Mouse (Mus musculus): ENCODE results near the gene Olfr1168. TPM values are rescaled to one million over a fixed set of nuclear protein-coding genes. Genes with fewer than 3 reads are reported as not detected.
"Not testable (repeated sequence)": the region's sequence is repeated elsewhere in the genome, so short reads cannot be mapped to it uniquely, and the experiment has no call there.

Gene Olfr1168
- not detected for total RNA-seq (2021)
- long read RNA-seq, experiment 1, result 0 reads
- long read RNA-seq, experiment 2, result 0 reads

GRCm38 (mm10) chr2:88181580-88181979, at the start of gene Olfr1168:
Gene Olfr1168 (plus strand): TSS chr2:88181880.
- DNase-seq (ENCODE audit: extremely low spot score in 1 of 2, low spot score in 2 of 2), result no peak
- intact Hi-C loops (cut with DNase I), result no loop called here
- no peak within 1 kb of the TSS for H3K4me3 ChIP-seq
- no peak for TF ChIP-seq CTCF (IDR thresholded peaks at IDR 0.05)
- no peak within 1 kb of the TSS for H3K27ac ChIP-seq

GRCm38 (mm10) chr2:88155093-88155492, 26.6 kb upstream of the Olfr1168 start, which contains the start of gene Olfr1167:
Gene Olfr1167 (minus strand): TSS chr2:88155193.
- DNase-seq (ENCODE audit: extremely low spot score in 1 of 2, low spot score in 2 of 2); H3K4me3 ChIP-seq; intact Hi-C loops (cut with DNase I); H3K27ac ChIP-seq: not testable (repeated sequence)

- no peak for TF ChIP-seq CTCF (IDR thresholded peaks at IDR 0.05)
- no peak overlapping the region for H3K4me3 ChIP-seq
- DNase-seq (ENCODE audit: extremely low spot score in 1 of 2, low spot score in 2 of 2), result no peak
- no peak overlapping the region for H3K27ac ChIP-seq
- intact Hi-C loops (cut with DNase I), result no loop called here
Measured at GRCm38 (mm10) chr2:88220784-88221183, 39.1 kb downstream of the Olfr1168 start.

GRCm38 (mm10) chr2:88228234-88228633, 46.6 kb downstream of the Olfr1168 start, which contains the start of gene Olfr1170:
Gene Olfr1170 (minus strand): TSS chr2:88228334.
- TF ChIP-seq CTCF (IDR thresholded peaks at IDR 0.05), result no peak
- Histone ChIP-seq H3K4me3 (no peak within 1 kb of the TSS), H3K27ac (no peak within 1 kb of the TSS)
- DNase-seq (ENCODE audit: extremely low spot score in 1 of 2, low spot score in 2 of 2), result no peak
- intact Hi-C loops (cut with DNase I), result no loop called here

Other genes starting within 250 kb of the Olfr1168 start
- gene Olfr1155, start 236.7 kb upstream of the Olfr1168 start, total RNA-seq (2021), result not detected
- gene Olfr1156, start 228.8 kb upstream of the Olfr1168 start, total RNA-seq (2021), result not detected
- gene Olfr1157, start 213.6 kb upstream of the Olfr1168 start, total RNA-seq (2021), result not detected
- gene Olfr74, start 207.2 kb upstream of the Olfr1168 start, total RNA-seq (2021), result not detected
- not detected for gene Olfr1158, start 191.8 kb upstream of the Olfr1168 start, total RNA-seq (2021)
- not detected for gene Olfr1160, start 173.6 kb upstream of the Olfr1168 start, total RNA-seq (2021)
- gene Olfr1161, start 159.1 kb upstream of the Olfr1168 start, total RNA-seq (2021), result not detected
- gene Olfr73, start 144.2 kb upstream of the Olfr1168 start, total RNA-seq (2021), result not detected
- not detected for gene Olfr1162, start 130.8 kb upstream of the Olfr1168 start, total RNA-seq (2021)
- not detected for gene Olfr1163, start 110.0 kb upstream of the Olfr1168 start, total RNA-seq (2021)
- gene Olfr1164, start 87.9 kb upstream of the Olfr1168 start, total RNA-seq (2021), result not detected
- not detected for gene Olfr1166, start 53.6 kb upstream of the Olfr1168 start, total RNA-seq (2021)
- not detected for gene Olfr1167, start 26.7 kb upstream of the Olfr1168 start, total RNA-seq (2021)
- gene Olfr1170, start 46.5 kb downstream of the Olfr1168 start, total RNA-seq (2021), result not detected
- gene Olfr1173, start 98.0 kb downstream of the Olfr1168 start, total RNA-seq (2021), result under 1 TPM in 1 of 2 experiments, not detected in 1; 0.07 TPM
- gene Olfr1174-ps, start 133.3 kb downstream of the Olfr1168 start, total RNA-seq (2021), result not detected
- gene Olfr1175-ps, start 145.3 kb downstream of the Olfr1168 start, total RNA-seq (2021), result not detected
- gene Olfr1176, start 154.8 kb downstream of the Olfr1168 start, total RNA-seq (2021), result not detected
- not detected for gene Olfr1177-ps, start 164.6 kb downstream of the Olfr1168 start, total RNA-seq (2021)
- not detected for gene Olfr1178, start 205.2 kb downstream of the Olfr1168 start, total RNA-seq (2021)
- gene Olfr1179, start 224.6 kb downstream of the Olfr1168 start, total RNA-seq (2021), result not detected
- gene Olfr1180, start 237.3 kb downstream of the Olfr1168 start, total RNA-seq (2021), result not detected
- gene Olfr1181, start 244.3 kb downstream of the Olfr1168 start, total RNA-seq (2021), result not detected